Mouse (Mus musculus) c-Kit-positive CD71-positive TER-119-positive erythroid progenitor cells, embryonic 14.5 days (primary cell): Measurements from ENCODE around the gene Cacnb1.

Source experiments
- DNase-seq: peaks from one replicate; pipeline ENCODE4 v3.0.0-alpha.2; 2013; ENCODE audit warnings: low spot score

Gene Cacnb1

DNA sequence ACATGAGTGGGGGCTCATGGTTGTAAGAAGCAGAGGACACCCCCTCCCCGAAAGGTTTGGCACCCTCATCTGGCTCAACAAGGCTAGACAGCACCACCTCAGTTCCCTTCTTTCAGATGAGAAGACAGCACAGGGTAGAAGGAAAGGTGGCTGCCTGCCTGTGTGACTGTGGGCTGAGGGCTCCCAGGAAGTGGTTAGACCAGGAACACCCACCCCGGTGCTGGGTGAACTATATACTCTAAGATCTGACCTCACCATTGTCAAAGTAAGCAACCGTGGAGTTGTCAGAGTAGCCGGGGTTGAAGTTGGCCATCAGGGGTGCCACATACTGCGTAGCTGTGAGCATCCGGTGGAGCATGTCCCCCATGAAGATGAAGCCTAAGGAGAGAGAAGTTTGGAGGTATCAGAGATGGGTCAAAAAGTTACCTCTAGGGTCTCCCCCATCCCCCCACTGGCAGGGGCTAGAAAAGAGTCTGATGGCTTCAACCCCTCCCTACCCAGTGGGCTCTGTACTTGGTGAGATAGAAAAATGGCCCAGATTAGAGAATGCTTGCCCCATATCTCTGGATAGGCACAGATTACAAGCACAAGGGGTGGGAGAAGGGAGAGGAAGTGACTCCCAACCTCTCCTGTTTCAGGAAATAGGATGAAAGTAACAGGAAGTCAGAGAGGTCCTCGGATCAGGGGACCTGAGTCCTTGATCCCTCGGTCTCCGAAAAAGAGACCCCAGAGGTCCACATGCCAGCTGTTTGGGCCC lies 67.5 kb downstream of the Cacnb1 start:
- no peak for DNase-seq

DNA sequence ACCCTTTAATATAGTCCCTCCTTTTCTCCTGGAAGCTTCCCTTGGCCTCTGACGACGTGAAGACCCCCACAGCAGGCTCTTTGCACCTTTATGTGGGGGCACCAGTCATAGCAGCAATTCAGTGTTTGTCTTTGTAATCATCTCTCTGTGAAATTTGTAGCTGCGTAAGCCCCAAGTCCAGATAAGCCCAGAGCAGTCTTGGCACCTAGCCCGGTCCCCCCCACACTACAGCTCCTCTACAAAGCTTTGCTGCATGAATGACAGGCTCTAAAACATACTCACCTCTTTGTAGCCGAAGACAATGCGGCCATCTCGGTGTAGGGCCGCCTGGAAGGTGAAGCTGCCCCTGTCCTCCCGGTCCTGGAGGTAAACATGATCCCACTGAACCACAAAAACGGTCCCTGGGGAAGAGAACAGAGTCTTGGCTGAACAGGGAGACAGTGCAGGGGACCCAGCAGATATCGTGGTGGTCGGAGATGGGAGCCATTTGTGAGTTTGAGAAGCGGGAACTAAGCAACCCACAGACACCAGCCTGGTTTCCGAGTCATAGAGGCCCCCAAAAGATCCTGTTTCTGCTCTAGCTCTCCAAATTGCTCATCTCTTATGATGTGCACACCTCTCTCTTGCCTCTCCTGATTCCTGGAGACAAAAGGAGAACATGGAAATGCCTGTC lies 68.2 kb downstream of the Cacnb1 start:
- DNase-seq: no peak

DNA sequence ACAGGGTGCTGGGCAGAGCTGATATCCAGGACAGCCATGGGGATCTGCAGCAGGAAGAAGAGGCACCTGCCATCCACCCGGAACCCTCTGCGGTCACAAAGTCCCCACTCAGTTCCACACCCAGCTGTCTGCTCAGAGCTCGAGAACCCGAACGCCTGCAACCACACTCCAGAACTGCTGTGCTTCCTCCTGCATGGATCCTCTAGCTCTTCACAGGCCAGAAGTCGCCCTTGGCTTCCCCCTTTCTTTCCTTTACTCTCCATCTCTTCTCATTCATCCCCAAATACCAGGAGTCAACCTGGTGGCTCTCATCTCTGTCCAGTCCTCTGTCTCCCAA lies 68.9 kb downstream of the Cacnb1 start:
- no peak for DNase-seq

DNA sequence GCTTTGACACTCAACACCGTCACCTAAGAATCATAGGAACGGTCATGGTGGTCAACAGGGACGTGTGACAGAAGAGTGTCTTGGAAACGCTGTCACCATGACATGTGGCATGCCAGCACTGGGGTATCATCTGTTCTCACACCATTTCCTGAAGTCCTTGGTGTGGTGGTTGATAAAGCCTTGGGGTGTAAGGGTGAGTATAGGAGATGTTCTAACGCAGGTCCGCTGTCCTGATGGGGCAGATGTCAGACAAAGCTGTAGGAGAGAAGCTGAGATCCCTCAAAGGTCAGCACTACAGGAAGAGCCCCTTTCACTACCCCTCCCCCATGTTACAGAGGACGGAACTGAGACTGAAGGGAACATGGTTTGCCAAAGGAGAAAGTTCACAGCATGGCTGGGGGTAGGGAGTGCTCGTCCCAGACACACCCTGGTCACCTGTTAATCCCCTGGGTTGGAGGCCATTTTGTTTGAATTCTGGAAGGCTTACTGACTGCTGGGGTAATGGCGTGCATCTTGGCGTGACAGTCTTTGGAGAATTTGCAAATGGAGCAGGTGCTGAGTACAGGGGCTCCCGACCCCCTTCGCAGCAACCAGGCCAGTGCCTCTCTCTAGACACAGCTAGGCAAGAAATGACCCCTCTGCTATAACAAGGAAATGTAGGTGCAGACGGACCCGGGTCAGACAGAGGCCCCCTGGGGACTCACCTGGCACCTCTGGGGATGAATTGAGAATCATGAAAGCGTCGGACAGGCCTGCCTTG lies 69.5 kb downstream of the Cacnb1 start:
- no peak for DNase-seq

DNA sequence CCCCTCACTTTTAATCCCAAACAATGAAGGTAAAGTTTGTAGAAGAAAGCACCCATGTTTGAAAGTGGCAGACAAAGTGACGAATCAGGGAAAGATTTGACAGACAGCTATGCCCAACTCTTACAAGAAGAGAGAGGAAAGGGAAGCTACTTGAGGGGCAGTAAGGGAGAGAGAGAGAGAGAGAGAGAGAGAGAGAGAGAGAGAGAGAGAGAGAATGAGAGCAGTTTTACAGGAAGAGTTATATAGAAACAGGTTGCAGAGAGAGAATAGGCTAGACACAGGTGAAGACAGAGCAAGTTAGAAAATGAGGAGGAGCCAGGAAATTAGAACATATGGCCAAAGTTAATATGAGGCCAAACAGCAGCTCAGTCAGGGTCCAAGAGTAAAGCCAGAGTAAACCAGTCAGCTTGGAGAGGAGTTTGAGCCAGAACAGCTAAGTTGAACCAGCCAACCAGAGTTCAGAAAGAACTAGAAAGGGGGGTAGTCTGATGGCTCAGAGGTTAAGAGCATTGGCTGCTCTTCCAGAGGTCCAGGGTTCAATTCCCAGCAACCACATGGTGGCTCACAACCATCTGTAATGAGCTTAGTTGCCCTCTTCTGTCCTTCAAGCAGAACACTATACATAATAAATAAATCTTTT lies 70.3 kb downstream of the Cacnb1 start:
- DNase-seq: no peak
